Mouse (Mus musculus): ENCODE results near the gene Senp8. TPM values are rescaled to one million over a fixed set of nuclear protein-coding genes. Genes with fewer than 3 reads are reported as not detected.

The Senp8 gene
- polyA plus RNA-seq, 1 experiment from 2014 or later = 6.6 TPM

DNA sequence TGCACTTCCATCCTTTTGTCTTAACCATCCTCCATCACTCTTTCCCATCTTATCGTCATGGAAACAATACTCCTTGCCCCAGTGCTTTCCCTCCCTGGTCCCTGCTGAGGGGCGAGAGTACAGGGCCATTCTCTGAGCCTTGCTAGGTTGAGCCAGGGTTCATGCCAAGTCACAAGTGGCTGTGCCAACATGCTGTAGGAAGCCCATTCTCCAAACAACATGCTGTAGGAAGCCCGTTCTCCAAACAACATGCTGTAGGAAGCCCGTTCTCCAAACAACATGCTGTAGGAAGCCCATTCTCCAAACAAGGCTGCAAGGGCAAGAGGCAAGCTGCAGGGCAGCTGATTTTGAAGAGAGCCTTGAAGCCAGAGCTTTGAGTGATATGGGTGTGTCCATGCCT is 32.3 kb downstream of the Senp8 start:
- DNase-seq (ENCODE audit: low spot score) = no peak

DNA sequence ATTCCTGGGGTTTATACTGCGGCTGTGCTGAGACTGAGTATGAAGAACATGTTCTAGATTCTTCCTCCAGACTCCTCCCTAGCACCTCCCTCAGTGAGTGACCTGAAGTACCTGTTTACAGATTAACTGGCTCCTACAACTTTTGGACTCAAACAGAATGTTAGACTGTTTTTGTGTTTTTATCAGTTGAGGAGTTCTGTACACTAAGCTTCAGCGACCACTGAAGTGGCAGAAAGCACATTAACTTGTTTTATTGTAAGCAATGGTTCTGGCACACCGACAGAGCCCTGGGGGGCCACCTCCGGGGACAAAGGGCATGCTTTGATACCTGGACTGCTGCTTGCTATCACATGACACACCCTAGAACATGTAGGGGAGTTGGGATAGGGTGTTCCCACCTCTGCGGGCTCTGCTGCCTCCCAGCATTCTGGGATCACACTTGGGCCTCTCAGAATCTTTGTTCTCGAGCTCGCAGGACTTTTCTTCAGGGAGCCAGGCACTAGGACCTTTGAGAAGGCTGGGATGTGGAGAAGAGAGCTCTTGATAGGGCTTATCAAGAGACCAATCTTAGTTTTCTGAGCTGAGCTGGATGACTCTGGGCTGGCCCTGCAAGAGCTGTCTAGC is 34.1 kb downstream of the Senp8 start:
- no peak for DNase-seq (ENCODE audit: low spot score)

DNA sequence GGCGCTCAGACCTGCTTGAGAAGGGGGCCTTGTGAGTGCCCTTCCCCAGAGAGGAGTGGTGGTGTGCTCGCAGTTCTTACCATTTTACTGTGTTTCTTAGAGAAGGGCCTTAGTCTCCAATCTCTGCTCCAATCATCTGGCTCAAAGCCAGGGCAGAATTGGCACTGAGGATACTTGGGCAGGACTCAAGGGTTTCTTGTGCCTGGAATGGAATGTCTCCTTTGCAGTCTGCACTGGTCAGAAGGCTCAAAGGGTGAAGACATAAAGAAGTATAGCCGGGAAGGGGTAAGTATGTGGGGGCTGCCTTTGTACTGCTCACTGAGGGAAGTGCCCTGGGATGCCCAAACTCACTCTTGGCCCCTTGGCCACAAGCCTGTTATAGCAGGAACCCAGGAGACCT is 41.3 kb downstream of the Senp8 start:
- no peak for DNase-seq (ENCODE audit: low spot score)

DNA sequence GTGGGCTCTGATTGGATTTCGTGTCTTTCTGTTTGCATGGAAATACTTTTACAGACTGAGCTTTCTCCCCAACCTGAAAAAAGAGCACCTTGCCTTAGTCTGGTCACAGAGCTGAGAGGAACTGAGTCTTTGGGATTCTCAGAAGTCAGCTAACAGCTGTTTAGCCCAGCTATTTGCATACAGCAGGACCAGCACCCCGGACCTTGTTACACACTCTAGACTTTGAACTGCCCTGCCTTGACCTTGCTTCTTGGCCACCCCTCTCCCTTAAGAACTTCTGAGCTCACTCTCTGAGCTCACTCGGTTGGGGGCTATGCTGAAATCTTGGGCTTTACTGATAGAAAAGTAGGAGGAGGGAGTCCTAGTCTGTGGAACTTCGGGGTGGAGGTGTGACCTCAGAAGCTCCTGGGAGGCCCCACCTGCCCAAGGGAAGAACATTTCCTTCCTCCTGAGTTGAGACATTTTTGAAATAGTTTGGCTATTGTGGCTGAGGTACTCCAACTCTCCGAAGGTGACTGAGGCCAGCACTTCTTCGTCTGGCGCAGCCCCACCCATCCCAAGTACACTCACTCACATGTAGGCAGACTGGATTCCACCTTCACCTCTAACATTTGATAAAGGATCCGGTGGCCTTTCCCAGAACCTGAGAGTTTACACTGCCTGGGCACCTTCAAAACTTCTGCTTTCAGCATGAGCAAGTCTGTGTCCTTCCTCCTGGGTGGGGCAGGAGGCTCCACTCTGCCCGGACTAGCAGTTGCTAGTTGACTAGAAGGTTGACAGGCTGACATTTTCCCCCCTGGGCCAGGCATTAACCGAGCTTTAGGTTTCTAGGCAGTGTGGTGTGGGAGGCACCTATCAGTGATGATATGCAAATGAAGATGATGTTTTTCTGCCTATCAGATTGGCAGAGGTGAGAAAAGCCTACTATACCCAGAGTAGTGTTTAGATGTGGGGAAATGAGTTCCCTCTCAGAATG is 43.4 kb downstream of the Senp8 start:
- DNase-seq (ENCODE audit: low spot score) = peak; percentile 29

DNA sequence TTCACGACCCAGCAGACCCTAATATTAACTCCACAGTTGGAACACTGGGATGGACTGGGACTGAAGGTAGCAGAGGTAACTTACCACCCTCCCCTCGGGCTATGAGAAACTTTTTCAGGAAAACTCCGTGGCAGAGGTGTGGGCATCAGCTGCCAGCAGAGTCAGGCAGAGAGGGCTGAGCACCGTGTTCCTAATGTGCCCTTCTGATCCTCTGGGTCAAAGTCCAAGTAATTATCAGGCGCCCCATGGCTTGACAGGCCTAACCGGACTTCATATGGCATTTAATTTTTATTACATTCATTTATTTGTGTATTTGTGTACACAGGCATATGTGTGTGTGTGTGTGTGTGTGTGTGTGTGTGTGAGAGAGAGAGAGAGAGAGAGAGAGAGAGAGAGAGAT is 47.4 kb downstream of the Senp8 start:
- DNase-seq (ENCODE audit: low spot score) = no peak

DNA sequence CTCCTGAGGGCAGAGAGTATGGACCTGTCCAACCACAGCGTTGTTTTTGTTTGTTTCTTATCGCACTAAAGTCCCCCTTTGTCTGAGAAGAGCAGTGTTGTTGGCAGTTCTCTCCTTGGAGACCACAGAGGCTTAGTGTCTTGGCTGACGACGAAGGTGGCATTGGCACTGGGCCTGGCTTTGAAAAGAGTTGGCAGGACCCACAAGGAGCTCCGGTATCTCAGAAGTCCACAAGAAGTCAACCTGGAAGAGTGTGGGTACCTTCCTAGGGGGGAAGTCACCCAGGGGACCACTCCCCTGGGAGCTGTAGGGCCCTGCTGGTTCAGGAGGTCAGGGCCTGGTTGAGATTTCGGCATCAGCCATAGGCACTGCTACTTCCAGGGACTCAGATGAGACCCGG is 49.4 kb downstream of the Senp8 start:
- no peak for DNase-seq (ENCODE audit: low spot score)

DNA sequence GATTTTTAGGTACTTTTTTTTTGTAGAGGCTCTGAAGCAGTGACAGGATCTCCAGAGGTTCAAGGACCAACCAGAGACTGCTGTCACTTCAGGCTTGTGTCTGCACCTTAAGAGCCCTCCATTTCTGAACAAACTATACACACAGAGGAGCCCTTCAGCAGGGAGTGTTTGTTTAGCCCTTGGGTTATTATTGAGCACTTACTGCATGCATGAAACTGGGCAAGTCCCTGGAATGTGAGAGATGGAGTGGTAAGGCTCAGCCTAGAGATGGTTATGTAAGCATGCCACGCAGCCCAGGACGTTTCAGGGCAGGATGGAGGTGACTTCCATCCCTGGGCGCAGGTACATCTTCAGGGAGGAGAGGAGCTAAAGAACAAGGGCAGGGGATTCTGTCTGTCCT is 54.1 kb downstream of the Senp8 start:
- DNase-seq (ENCODE audit: low spot score) = no peak

DNA sequence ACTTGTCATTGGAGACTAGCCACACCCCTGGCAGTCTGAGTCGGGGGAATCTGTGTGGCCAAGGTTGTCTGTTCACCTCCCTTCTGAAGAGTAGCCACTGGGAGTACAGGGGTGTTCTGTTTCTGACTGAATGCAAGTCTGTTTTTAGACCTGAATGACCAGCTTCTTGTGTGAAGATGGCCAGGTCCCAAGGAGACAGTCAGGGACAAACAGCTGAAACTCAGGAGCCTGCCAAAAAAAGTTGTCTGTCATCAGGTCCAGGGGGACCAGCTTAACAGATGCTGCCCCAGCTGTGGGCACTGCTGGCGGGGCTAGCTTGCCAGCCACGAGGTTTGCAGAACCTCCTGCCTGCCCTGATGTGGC is 55.1 kb downstream of the Senp8 start:
- no peak for DNase-seq (ENCODE audit: low spot score)

DNA sequence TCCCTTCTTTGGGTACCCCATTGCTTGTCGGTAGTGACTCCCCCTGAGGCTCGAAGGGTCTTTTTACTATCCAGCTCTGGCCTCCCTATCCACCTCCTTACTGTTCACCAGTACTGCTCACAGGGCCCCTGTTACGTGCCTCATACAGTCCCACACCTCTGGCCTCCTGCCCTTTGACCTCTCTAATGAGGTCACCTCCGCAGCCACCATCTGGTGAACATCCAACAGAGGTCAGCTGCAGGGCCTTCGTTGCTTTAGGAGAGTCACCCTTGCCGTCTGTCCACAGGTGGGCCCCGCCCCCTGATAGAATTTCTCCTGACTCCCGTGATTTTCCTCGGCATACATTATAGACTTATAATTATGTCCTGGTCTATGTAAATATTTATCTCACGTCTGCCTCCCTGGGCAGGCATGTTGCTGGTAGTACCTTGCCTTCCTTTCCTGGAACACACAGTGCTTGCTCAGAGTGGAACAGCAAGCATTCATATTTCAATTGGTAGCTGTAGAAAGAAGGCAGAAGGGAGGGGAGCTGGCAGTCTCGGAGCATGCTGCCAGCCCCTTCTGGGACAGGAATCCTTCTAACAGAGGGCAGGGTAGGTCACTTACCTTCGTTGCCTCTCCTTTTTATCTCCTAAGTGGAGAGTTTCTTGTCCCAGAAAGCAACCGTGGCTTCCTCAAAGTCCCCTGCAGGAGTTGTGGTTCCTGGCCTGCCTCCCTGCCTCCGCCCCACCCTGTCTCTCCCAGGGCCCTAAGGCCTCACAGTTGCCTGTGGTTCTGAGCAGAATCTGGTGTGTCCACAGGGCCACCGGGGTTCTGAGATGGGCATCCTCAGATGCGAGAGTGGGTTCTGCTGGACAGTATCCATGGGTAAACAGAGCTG is 55.7 kb downstream of the Senp8 start:
- DNase-seq (ENCODE audit: low spot score) = no peak

DNA sequence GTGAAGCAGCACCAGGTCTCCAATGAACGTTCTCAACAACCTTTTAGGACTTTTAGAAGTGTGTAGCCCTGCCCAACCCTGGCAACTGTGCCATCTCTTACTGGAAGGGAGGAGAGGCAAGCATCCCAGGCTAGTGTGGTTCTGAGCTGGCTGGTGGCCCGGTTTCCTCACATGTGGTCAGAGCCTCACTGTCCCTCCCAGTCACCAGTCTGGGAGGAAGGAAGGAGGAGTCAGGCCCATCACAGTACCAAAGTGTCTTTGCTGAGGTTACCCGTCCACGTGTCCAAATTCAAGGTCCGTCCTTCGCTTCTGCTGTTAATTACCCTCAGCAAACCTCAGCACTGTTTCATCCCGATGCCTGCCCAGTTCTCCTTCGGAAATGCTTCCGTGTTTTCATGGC is 58.4 kb downstream of the Senp8 start:
- DNase-seq (ENCODE audit: low spot score) = no peak

DNA sequence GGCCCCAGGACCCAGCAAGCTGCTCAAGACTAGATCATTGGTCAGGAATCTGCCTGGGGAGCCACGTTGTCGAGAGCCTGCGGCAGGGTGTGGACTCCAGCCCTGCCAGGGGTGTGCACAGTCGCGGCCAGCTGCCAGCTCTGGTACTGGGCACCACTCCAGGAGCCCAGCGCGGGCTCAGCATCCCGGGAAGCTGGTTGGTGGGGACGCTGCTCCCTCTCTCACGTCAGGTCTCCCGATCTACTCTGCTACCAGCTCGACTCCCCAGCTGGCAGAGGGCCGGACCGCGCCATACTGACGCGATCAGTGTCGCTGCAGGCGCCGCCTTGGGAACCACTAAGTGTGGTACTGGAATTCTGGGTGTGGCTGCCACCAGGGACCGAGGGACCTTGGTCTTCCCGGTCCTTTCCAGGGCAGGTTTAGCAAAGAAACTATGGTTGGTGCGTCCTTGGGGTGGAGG is 58.8 kb downstream of the Senp8 start:
- DNase-seq (ENCODE audit: low spot score) = no peak

DNA sequence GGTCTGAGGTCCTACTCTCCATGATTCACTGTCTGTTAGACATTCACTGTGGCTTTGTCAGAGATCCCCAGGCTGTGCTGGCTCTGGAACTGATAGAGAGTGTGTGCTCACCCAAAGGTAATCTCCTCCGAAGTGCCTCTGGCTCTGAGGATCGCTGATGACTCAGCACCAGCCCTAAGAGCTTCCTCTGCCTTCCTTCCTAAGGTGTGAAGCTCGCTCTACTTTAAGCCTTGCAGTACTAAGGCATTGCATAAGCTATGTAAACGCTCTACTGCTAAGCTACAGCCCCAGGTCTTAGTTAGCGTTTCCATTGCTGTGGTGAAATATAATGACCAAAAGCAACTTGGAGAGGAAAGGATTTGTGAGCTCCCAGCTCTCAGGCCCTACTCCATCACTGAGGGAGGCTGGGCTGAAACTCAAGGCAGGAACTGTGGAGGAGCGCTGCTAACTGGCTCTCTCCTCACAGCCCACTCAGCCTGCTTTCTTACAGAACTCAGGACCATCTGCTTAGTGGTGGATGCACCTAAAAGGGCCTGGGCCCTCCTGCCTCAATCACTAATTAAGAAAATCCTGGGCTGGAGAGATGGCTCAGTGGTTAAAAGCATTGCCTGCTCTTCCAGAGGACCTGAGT is 63.0 kb downstream of the Senp8 start:
- DNase-seq (ENCODE audit: low spot score) = no peak

Other genes starting within 250 kb of the Senp8 start
- gene Hexa, start 211.2 kb downstream of the Senp8 start, polyA plus RNA-seq (2015; fragmentation: Nextera tagmentation; extraction: Ambion mirVana) = 39.9 and 47.7 TPM in 2 replicates
- 0.23 and 0.72 TPM in 2 replicates for gene Tmem202, start 210.9 kb downstream of the Senp8 start, polyA plus RNA-seq (2015; fragmentation: Nextera tagmentation; extraction: Ambion mirVana)
- gene Celf6, start 172.8 kb downstream of the Senp8 start, polyA plus RNA-seq (2015; fragmentation: Nextera tagmentation; extraction: Ambion mirVana) = 0.08 TPM in 1 of 2 replicates, not detected in the other
- gene Parp6, start 133.4 kb downstream of the Senp8 start, polyA plus RNA-seq (2015; fragmentation: Nextera tagmentation; extraction: Ambion mirVana) = 23.7 and 25.2 TPM in 2 replicates
- 599 and 667 TPM in 2 replicates for gene Pkm, start 94.3 kb downstream of the Senp8 start, polyA plus RNA-seq (2015; fragmentation: Nextera tagmentation; extraction: Ambion mirVana)
- gene Gramd2, start 70.6 kb downstream of the Senp8 start, polyA plus RNA-seq (2015; fragmentation: Nextera tagmentation; extraction: Ambion mirVana) = 0.20 and 0.41 TPM in 2 replicates
- gene Myo9a, start 186 bp upstream of the Senp8 start, polyA plus RNA-seq (2015; fragmentation: Nextera tagmentation; extraction: Ambion mirVana) = 3.4 and 4.3 TPM in 2 replicates
- gene Nr2e3, start 209.9 kb upstream of the Senp8 start, polyA plus RNA-seq (2015; fragmentation: Nextera tagmentation; extraction: Ambion mirVana) = 0.09 and 0.13 TPM in 2 replicates